Mouse (Mus musculus) G1E (cell line): ENCODE measurements at regions not wholly inside any gene's neighbourhood (a gene's known extent, or its start where the extent isn't known, plus 50 kb on each side); places are given as distances from the start of the nearest gene placed in this dataset.

ENCODE experiments used
- ATAC-seq: 2 replicates; pipeline ENCODE4 v1.8.0; 2016; ENCODE audit warnings: mild to moderate bottlenecking; ENCODE audit not compliant: insufficient number of reproducible peaks, poor library complexity, low FRiP score, severe bottlenecking; ENCODE audit errors: extremely low read depth
- DNase-seq: peaks from one replicate; pipeline ENCODE4 v3.0.0; 2012; ENCODE audit warnings: low spot score
- H3K27me3 ChIP-seq: 2 replicates; pipeline ENCODE4 v1.6.1; 2012; ENCODE audit warnings: mild to moderate bottlenecking, low read length, inconsistent platforms; ENCODE audit not compliant: insufficient read depth
- H3K36me3 ChIP-seq: replicated peaks from 2 replicates; pipeline ENCODE3; 2012; ENCODE audit warnings: mild to moderate bottlenecking, inconsistent platforms
- H3K4me1 ChIP-seq: 2 replicates; pipeline ENCODE4 v1.6.1; 2012; ENCODE audit warnings: low read depth, low read length, inconsistent platforms, mixed read lengths; ENCODE audit not compliant: insufficient read depth
- H3K4me3 ChIP-seq: 2 replicates; pipeline ENCODE4 v1.5.1; 2012; ENCODE audit warnings: low read depth, mild to moderate bottlenecking, inconsistent platforms, low read length, moderate library complexity, mixed read lengths
- H3K9me3 ChIP-seq: replicated peaks from 2 replicates; pipeline ENCODE4 v1.6.1; 2012; ENCODE audit warnings: inconsistent platforms
- CTCF ChIP-seq: IDR thresholded peaks from 2 replicates; pipeline ENCODE4 v1.5.1; 2012; ENCODE audit warnings: low read depth, low read length, inconsistent platforms, mixed read lengths
- GATA1 ChIP-seq: IDR thresholded peaks from 2 replicates; pipeline ENCODE4 v1.6.1; 2012; ENCODE audit warnings: borderline replicate concordance, low read length, inconsistent platforms, mixed read lengths
- GATA2 ChIP-seq: IDR thresholded peaks from 2 replicates; pipeline ENCODE4 v1.6.1; 2012; ENCODE audit warnings: low read depth, low read length, inconsistent platforms, borderline replicate concordance
- POLR2AphosphoS5 ChIP-seq: IDR thresholded peaks from 2 replicates; pipeline ENCODE4 v1.6.1; 2012; ENCODE audit warnings: low read depth, low read length, inconsistent platforms; ENCODE audit not compliant: insufficient replicate concordance
- TAL1 ChIP-seq: conservative IDR thresholded peaks from 2 replicates; pipeline ENCODE4 v1.6.1; 2012; ENCODE audit warnings: low read depth, low read length, inconsistent platforms, mixed read lengths

DNA sequence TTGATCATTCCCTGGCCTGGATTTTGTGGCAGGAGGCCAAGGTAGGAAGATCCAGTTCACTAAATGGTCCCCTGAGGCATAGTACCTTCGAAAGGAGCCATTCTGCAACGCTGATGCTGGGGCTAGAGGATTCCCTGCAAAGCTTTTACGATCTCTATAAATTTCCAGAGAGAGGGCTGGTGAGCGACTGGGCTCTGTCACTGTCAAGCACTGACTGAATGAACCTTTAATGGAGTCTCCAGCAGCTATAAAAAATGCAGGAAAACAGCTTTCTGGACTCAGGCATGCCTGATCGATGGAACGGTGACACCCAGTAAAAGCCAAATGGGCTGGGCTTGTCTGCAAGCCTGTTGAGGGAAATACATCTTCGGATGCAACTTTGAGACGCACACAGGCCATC, 194.4 kb downstream of the Rybp start:
- ATAC-seq (no peak), DNase-seq (no peak)
- TF ChIP-seq POLR2AphosphoS5: no peak
- TF ChIP-seq TAL1: no peak
- no peak for TF ChIP-seq GATA2
- no peak for TF ChIP-seq CTCF
- no peak for TF ChIP-seq GATA1
- Histone ChIP-seq H3K27me3 (no peaks in the 10 kb centered on the region), H3K4me3 (no peak overlapping the region), H3K9me3 (peaks cover 56% of the 10 kb centered on the region), H3K36me3 (no peaks in the 10 kb centered on the region), H3K4me1 (no peaks in the 10 kb centered on the region)

DNA sequence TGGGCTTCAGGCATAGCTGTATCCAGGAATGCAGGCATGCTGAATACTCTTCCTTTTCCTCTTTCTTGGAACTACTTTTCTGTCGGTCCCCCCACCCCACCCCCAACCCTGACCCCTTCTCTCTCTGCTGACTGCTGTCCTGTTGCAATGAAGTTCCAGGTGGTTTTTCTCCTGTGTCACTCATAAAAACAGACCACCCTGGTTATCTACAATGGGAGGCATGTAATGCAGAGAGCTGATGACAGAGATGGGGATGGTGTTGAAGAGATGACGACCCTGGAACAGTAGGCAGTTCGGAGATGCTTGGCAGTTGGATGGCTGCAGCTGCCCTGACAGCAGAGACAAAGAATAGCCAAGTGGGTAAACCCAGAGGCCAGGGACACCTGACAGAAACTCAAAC, 195.5 kb downstream of the Rybp start:
- DNase-seq: no peak
- no peaks in the 10 kb centered on the region for H3K27me3 ChIP-seq
- no peaks in the 10 kb centered on the region for H3K4me1 ChIP-seq
- no peak overlapping the region for H3K4me3 ChIP-seq
- H3K9me3 ChIP-seq: peaks cover 54% of the 10 kb centered on the region
- H3K36me3 ChIP-seq: no peaks in the 10 kb centered on the region
- no peak for ATAC-seq
- TF ChIP-seq POLR2AphosphoS5 (no peak), GATA1 (no peak), CTCF (no peak), TAL1 (no peak), GATA2 (no peak)

- Histone ChIP-seq H3K4me3 (no peak overlapping the region), H3K36me3 (no peaks in the 10 kb centered on the region), H3K4me1 (no peaks in the 10 kb centered on the region), H3K27me3 (no peaks in the 10 kb centered on the region), H3K9me3 (peaks cover 59% of the 10 kb centered on the region)
- no peak for DNase-seq
- TF ChIP-seq GATA2 (no peak), GATA1 (no peak), TAL1 (no peak)
- no peak for ATAC-seq
Measured at GRCm38 (mm10) chr6:100088576-100088975, 198.7 kb downstream of the Rybp start.

GRCm38 (mm10) chr6:100086807-100087206, 200.5 kb downstream of the Rybp start:
- ATAC-seq (no peak), DNase-seq (no peak)
- H3K27me3 ChIP-seq: no peaks in the 10 kb centered on the region
- peaks cover 48% of the 10 kb centered on the region for H3K9me3 ChIP-seq
- H3K4me3 ChIP-seq: no peak overlapping the region
- no peaks in the 10 kb centered on the region for H3K36me3 ChIP-seq
- H3K4me1 ChIP-seq: no peaks in the 10 kb centered on the region
- TF ChIP-seq CTCF: no peak
- no peak for TF ChIP-seq TAL1
- TF ChIP-seq GATA1: no peak
- no peak for TF ChIP-seq POLR2AphosphoS5
- TF ChIP-seq GATA2: no peak

- ATAC-seq (no peak), DNase-seq (no peak)
- peaks cover 54% of the 10 kb centered on the region for H3K9me3 ChIP-seq
- TF ChIP-seq GATA1 (no peak), POLR2AphosphoS5 (no peak), TAL1 (no peak), CTCF (no peak), GATA2 (no peak)
- H3K4me3 ChIP-seq: no peak overlapping the region
- no peaks in the 10 kb centered on the region for H3K27me3 ChIP-seq
- H3K36me3 ChIP-seq: no peaks in the 10 kb centered on the region
- no peaks in the 10 kb centered on the region for H3K4me1 ChIP-seq
Measured at GRCm38 (mm10) chr6:100085981-100086380, 201.3 kb downstream of the Rybp start.

DNA sequence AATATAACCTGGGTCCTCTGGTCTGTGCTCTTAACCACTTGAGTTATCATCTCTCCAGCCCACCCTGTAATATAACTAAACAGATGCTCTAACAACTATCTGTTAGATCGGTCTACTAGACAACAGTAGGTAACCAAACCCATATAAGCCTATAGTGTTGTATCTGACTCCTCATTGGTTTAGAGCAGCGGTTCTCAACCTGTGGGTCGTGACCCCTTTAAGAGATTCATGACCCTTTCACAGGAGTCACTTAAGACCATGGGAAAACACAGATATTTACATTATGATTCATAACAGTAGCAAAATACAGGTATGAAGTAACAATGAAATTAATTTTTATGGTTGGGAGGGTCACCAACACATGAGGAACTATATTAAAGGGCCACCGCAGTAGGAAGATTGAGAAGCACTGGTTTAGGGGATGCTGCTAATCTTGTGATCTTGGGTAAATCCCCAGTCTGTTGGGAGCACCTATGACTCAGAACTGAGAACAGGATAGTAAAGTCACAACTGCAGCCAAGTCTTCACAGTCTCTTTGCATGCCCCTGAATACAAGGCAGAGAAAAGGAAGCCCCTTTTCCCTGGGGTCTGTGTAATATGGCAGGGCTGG, 203.3 kb downstream of the Rybp start:
- TF ChIP-seq CTCF: no peak
- TF ChIP-seq POLR2AphosphoS5: no peak
- no peak for TF ChIP-seq GATA2
- no peak for TF ChIP-seq GATA1
- TF ChIP-seq TAL1: no peak

GRCm38 (mm10) chr6:100083127-100083526, 204.2 kb downstream of the Rybp start:
- H3K4me1 ChIP-seq: no peaks in the 10 kb centered on the region
- H3K9me3 ChIP-seq: peaks cover 53% of the 10 kb centered on the region
- H3K36me3 ChIP-seq: no peaks in the 10 kb centered on the region
- H3K4me3 ChIP-seq: no peak overlapping the region
- H3K27me3 ChIP-seq: no peaks in the 10 kb centered on the region
- DNase-seq: no peak
- no peak for ATAC-seq
- TF ChIP-seq POLR2AphosphoS5: no peak
- no peak for TF ChIP-seq GATA1
- TF ChIP-seq GATA2: no peak
- no peak for TF ChIP-seq CTCF
- TF ChIP-seq TAL1: no peak

More for the DNA sequence above, 203.3 kb downstream of the Rybp start:
- no peaks in the 10 kb centered on the region for H3K27me3 ChIP-seq
- ATAC-seq: no peak
- no peak for DNase-seq
- peaks cover 55% of the 10 kb centered on the region for H3K9me3 ChIP-seq
- H3K4me3 ChIP-seq: no peak overlapping the region
- no peaks in the 10 kb centered on the region for H3K36me3 ChIP-seq
- no peaks in the 10 kb centered on the region for H3K4me1 ChIP-seq
